Mouse (Mus musculus) heart, embryonic 12.5 days (tissue): ENCODE results near the gene Gja6. TPM values are rescaled to one million over a fixed set of nuclear protein-coding genes. Genes with fewer than 3 reads are reported as not detected.

ENCODE experiments used
- ATAC-seq: fragments of 200-750 bp; cut with Nextera tagmentation; 2 replicates; pipeline ENCODE4 v1.8.0; 2017; ENCODE audit warnings: moderate TSS enrichment, moderate library complexity; ENCODE audit not compliant: insufficient number of reproducible peaks, low FRiP score
- H3K27ac ChIP-seq: fragments of 300-500 bp; sonication (generic); 2 replicates; pipeline ENCODE4 v1.5.1; 2016; ENCODE audit warnings: mild to moderate bottlenecking, moderate library complexity; ENCODE audit not compliant: poor library complexity, severe bottlenecking
- H3K27me3 ChIP-seq: fragments of 300-500 bp; sonication (generic); replicated peaks from 2 replicates; pipeline ENCODE4 v1.6.1; 2016; ENCODE audit warnings: mild to moderate bottlenecking, moderate library complexity
- H3K36me3 ChIP-seq: fragments of 300-500 bp; sonication (generic); 2 replicates; pipeline ENCODE4 v1.6.1; 2016; ENCODE audit warnings: mild to moderate bottlenecking, moderate library complexity
- H3K4me1 ChIP-seq: fragments of 300-500 bp; sonication (generic); replicated peaks from 2 replicates; pipeline ENCODE4 v1.6.1; 2016; ENCODE audit warnings: mild to moderate bottlenecking
- H3K4me2 ChIP-seq: fragments of 300-500 bp; sonication (generic); 2 replicates; pipeline ENCODE4 v1.6.1; 2016; ENCODE audit warnings: mild to moderate bottlenecking, moderate library complexity
- H3K4me3 ChIP-seq: fragments of 300-500 bp; sonication (generic); 2 replicates; pipeline ENCODE4 v1.5.1; 2016; ENCODE audit warnings: mild to moderate bottlenecking
- H3K9ac ChIP-seq: fragments of 300-500 bp; sonication (generic); 2 replicates; pipeline ENCODE4 v1.6.1; 2016; ENCODE audit warnings: mild to moderate bottlenecking, moderate library complexity
- H3K9me3 ChIP-seq: fragments of 300-500 bp; sonication (generic); replicated peaks from 2 replicates; pipeline ENCODE4 v1.6.1; 2016; ENCODE audit warnings: mild to moderate bottlenecking, moderate library complexity
- WGBS: fragments of 180-500 bp; shearing (Covaris S2); methylation state at CpG from one replicate; pipeline ENCODE4 v1.1.7; 2016; 5-methylcytosine and 5-hydroxymethylcytosine counted together
- polyA plus RNA-seq: library from polyadenylated mRNA; unstranded; fragments of >200 nt; fragmentation: Nextera tagmentation; extraction: Ambion mirVana; gene quantifications from 2 replicates; pipeline ENCODE4 v1.2.1, GENCODE M21; 2016

The Gja6 gene
- polyA plus RNA-seq, 1 experiment from 2014 or later: 0.22 TPM

DNA sequence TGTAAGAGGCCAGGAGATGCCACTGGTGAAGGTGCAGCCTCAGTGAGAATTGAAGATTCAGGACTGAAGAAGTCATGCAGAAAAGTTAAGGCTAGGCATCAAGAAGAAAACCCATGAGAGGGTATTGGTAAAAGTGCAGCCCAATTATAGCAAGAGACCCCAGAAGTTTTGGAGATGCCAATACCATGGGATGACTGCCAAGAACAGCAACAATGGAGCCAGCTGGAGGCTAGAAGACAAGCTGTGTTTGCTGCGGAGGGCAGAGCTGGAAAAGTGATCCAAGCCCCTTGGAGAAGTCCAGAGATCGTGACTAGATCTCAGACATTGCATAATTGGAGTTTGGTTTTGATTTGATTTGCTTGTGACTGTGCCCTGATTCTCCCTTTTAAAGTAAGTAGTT is 20.6 kb downstream of the Gja6 start:
- H3K4me2 ChIP-seq: no peak overlapping the region
- H3K9me3 ChIP-seq: no peaks in the 10 kb centered on the region
- no peaks in the 10 kb centered on the region for H3K36me3 ChIP-seq
- no peaks in the 10 kb centered on the region for H3K4me1 ChIP-seq
- no peak overlapping the region for H3K9ac ChIP-seq
- ATAC-seq: no peak
- no peaks in the 10 kb centered on the region for H3K27me3 ChIP-seq
- no peak overlapping the region for H3K4me3 ChIP-seq
- H3K27ac ChIP-seq: no peak overlapping the region
- 71% methylated on average over 2 of the region's 2 CpGs for WGBS

- Histone ChIP-seq H3K4me1 (no peaks in the 10 kb centered on the region), H3K27me3 (no peaks in the 10 kb centered on the region), H3K36me3 (no peaks in the 10 kb centered on the region), H3K4me3 (no peak overlapping the region), H3K4me2 (no peak overlapping the region), H3K9ac (no peak overlapping the region), H3K27ac (no peak overlapping the region), H3K9me3 (no peaks in the 10 kb centered on the region)
- 81% methylated on average over 4 of the region's 4 CpGs for WGBS
- no peak for ATAC-seq
Measured at GRCm38 (mm10) chrX:160866576-160866975, 40.3 kb downstream of the Gja6 start.

DNA sequence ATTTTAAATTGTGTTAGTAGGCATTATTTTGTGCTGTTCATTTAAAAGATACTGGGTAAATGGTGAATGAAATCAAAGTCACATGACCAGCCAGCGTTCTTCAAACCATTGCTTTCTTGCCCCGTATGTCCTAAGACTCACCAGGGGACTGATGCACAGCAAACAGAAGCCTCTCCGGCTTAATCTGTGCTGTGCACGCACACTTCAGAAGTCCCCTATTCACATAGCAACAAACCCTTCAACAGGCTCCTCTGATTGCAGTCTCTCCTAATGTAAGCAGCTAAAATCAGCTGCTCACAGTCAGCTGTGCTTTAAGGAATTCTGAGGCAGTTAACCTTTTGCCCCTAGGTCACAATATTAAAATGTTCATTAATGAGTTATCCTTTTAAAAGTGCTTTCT is 41.8 kb downstream of the Gja6 start:
- no peaks in the 10 kb centered on the region for H3K27me3 ChIP-seq
- no peaks in the 10 kb centered on the region for H3K36me3 ChIP-seq
- H3K27ac ChIP-seq: no peak overlapping the region
- H3K4me2 ChIP-seq: no peak overlapping the region
- H3K4me3 ChIP-seq: no peak overlapping the region
- no peak for ATAC-seq
- no peaks in the 10 kb centered on the region for H3K4me1 ChIP-seq
- WGBS: 78% methylated on average over 4 of the region's 4 CpGs
- H3K9ac ChIP-seq: no peak overlapping the region
- no peaks in the 10 kb centered on the region for H3K9me3 ChIP-seq

DNA sequence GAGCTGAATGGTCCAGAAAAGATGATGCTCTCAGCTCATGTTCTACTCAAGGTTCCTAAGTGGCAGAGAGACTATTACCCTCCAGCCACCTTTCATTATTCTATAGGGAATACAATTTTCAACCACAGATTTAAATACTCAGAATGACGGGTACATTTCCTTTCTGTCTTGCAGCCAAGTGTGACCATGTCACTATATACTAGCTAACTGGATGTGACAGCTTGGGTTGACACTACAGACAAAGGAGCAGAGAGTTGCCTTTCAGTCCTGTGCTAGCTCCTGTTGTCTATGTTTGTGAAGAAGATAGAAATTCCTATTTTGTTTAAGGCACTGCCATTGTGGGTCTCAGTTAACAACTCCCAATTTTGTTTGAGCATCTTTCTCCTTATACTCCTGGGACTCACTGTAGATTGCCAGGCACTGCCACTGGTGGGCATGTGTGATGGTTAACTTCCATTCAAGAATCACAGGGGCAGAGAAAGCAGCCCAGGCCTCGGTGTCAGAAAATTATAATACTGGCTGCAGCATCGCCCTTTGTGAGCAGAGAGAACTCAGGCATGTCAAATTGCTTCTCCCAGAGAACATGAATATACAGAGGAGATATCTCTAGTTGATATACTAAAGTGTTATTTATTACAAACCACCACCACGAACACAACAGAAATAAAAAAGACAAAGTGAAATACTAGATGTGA is 43.0 kb downstream of the Gja6 start:
- no peaks in the 10 kb centered on the region for H3K27me3 ChIP-seq
- H3K4me1 ChIP-seq: no peaks in the 10 kb centered on the region
- no peaks in the 10 kb centered on the region for H3K9me3 ChIP-seq
- H3K4me3 ChIP-seq: no peak overlapping the region
- H3K9ac ChIP-seq: no peak overlapping the region
- H3K36me3 ChIP-seq: no peaks in the 10 kb centered on the region
- ATAC-seq: no peak
- WGBS: 76% methylated on average over 4 of the region's 4 CpGs
- no peak overlapping the region for H3K4me2 ChIP-seq
- H3K27ac ChIP-seq: no peak overlapping the region

Other genes starting within 250 kb of the Gja6 start
- not detected in 2 replicates for gene Ppef1, start 171.3 kb downstream of the Gja6 start, polyA plus RNA-seq
- gene Rs1, start 139.0 kb downstream of the Gja6 start, polyA plus RNA-seq: not detected in 2 replicates
- 1.9 and 2.2 TPM in 2 replicates for gene Cdkl5, start 87.7 kb upstream of the Gja6 start, polyA plus RNA-seq
- 3.3 and 3.8 TPM in 2 replicates for gene Scml2, start 210.1 kb upstream of the Gja6 start, polyA plus RNA-seq